Mouse (Mus musculus) CH12.LX (cell line): ENCODE data around the gene Gm44790. TPM values are rescaled to one million over a fixed set of nuclear protein-coding genes. Genes with fewer than 3 reads are reported as not detected.

Source experiments
- DNase-seq: peaks from one replicate; pipeline ENCODE4 v3.0.0-alpha.2; 2013; ENCODE audit errors: extremely low read depth
- H3K27ac ChIP-seq: 2 replicates; pipeline ENCODE4 v1.5.1; 2012; ENCODE audit warnings: low read depth, mild to moderate bottlenecking, control low read depth, moderate library complexity; ENCODE audit not compliant: insufficient read depth
- H3K27me3 ChIP-seq: replicated peaks from 2 replicates; pipeline ENCODE3; 2012; ENCODE audit warnings: inconsistent platforms
- H3K36me3 ChIP-seq, 2 experiments: replicated peaks in 1 of 2; 2 replicates each; pipeline versions ENCODE3 to v1.6.1; 2012; ENCODE audit warnings: inconsistent platforms in 1 of 2, low read length in 1 of 2, mild to moderate bottlenecking in 1 of 2, mixed read lengths in 1 of 2, moderate library complexity in 1 of 2; ENCODE audit not compliant: control insufficient read depth in 1 of 2, insufficient read depth in 1 of 2
- H3K4me1 ChIP-seq, 2 experiments: 2 replicates each; pipeline ENCODE4 v1.6.1; 2012; ENCODE audit warnings: inconsistent platforms in 1 of 2, moderate library complexity in 1 of 2; ENCODE audit not compliant: insufficient read depth in 2 of 2, control insufficient read depth in 1 of 2
- H3K4me2 ChIP-seq: 2 replicates; pipeline ENCODE4 v1.6.1; 2012; ENCODE audit warnings: low read depth, mild to moderate bottlenecking, control low read depth; ENCODE audit not compliant: poor library complexity, insufficient read depth, severe bottlenecking
- H3K4me3 ChIP-seq, 3 experiments: fragments of 150-350 bp in 1 of 3; sonication (generic) in 1 of 3; replicated peaks in 1 of 3; 2 replicates each; pipeline versions ENCODE3 to v1.5.1; 2011 to 2012; ENCODE audit warnings: low read depth in 2 of 3, low read length in 2 of 3, mild to moderate bottlenecking in 2 of 3, moderate library complexity in 2 of 3, control low read depth in 1 of 3, improper control_type of control experiment in 1 of 3, inconsistent platforms in 1 of 3, mixed read lengths in 1 of 3; ENCODE audit not compliant: poor library complexity in 1 of 3
- H3K79me2 ChIP-seq: replicated peaks from 2 replicates; pipeline ENCODE4 v1.6.1; 2012; ENCODE audit warnings: mild to moderate bottlenecking, moderate library complexity; ENCODE audit not compliant: control insufficient read depth, poor library complexity, insufficient read depth, severe bottlenecking; ENCODE audit errors: extremely low read depth
- H3K9ac ChIP-seq: 2 replicates; pipeline ENCODE4 v1.6.1; 2012; ENCODE audit warnings: low read depth, mild to moderate bottlenecking, control low read depth, moderate library complexity; ENCODE audit not compliant: insufficient read depth
- H3K9me3 ChIP-seq: replicated peaks from 2 replicates; pipeline ENCODE3; 2012; ENCODE audit warnings: low read length, inconsistent platforms, mixed read lengths
- BHLHE40 ChIP-seq: IDR thresholded peaks from 2 replicates; pipeline ENCODE4 v1.6.1; 2011; ENCODE audit warnings: mild to moderate bottlenecking, low read depth, low read length, improper control_type of control experiment
- CHD1 ChIP-seq: IDR thresholded peaks from 2 replicates; pipeline ENCODE4 v1.6.1; 2012; ENCODE audit warnings: low read depth, low read length, improper control_type of control experiment, inconsistent platforms
- CHD2 ChIP-seq: IDR thresholded peaks from 2 replicates; pipeline ENCODE4 v1.6.1; 2011; ENCODE audit warnings: low read length, improper control_type of control experiment
- CTCF ChIP-seq, 2 experiments: IDR thresholded peaks in 1 of 2; conservative IDR thresholded peaks in 1 of 2; 2 replicates each; pipeline ENCODE4 v1.5.1; 2011 to 2012; ENCODE audit warnings: low read depth in 2 of 2, low read length in 2 of 2, improper control_type of control experiment in 1 of 2, inconsistent platforms in 1 of 2, mild to moderate bottlenecking in 1 of 2, moderate library complexity in 1 of 2
- E2F4 ChIP-seq: IDR thresholded peaks from 2 replicates; pipeline ENCODE4 v1.6.1; 2011; ENCODE audit warnings: low read depth, low read length, improper control_type of control experiment; ENCODE audit not compliant: insufficient replicate concordance
- EP300 ChIP-seq: IDR thresholded peaks from 2 replicates; pipeline ENCODE4 v1.6.1; 2011; ENCODE audit warnings: low read length, improper control_type of control experiment
- GABPA ChIP-seq: IDR thresholded peaks from 2 replicates; pipeline ENCODE4 v1.6.1; 2012; ENCODE audit warnings: low read depth, low read length, improper control_type of control experiment, inconsistent platforms; ENCODE audit not compliant: insufficient replicate concordance
- IRF4 ChIP-seq: IDR thresholded peaks from 2 replicates; pipeline ENCODE4 v1.6.1; 2014; ENCODE audit warnings: low read depth, mild to moderate bottlenecking, inconsistent platforms, low read length, improper control_type of control experiment
- JUND ChIP-seq: conservative IDR thresholded peaks from 2 replicates; pipeline ENCODE4 v1.6.1; 2011; ENCODE audit warnings: low read depth, low read length, improper control_type of control experiment
- KAT2A ChIP-seq: IDR thresholded peaks from 2 replicates; pipeline ENCODE4 v1.6.1; 2012; ENCODE audit warnings: low read length, improper control_type of control experiment, inconsistent platforms; ENCODE audit not compliant: insufficient replicate concordance
- MAX ChIP-seq: IDR thresholded peaks from 2 replicates; pipeline ENCODE4 v1.6.1; 2011; ENCODE audit warnings: low read length, improper control_type of control experiment
- MYC ChIP-seq: IDR thresholded peaks from 2 replicates; pipeline ENCODE4 v1.6.1; 2011; ENCODE audit warnings: low read depth, mild to moderate bottlenecking, improper control_type of control experiment, low read length
- NRF1 ChIP-seq: IDR thresholded peaks from 2 replicates; pipeline ENCODE4 v1.6.1; 2014; ENCODE audit warnings: low read depth, mild to moderate bottlenecking, inconsistent platforms, low read length, improper control_type of control experiment, moderate library complexity
- POLR2A ChIP-seq: IDR thresholded peaks from 2 replicates; pipeline ENCODE4 v1.6.1; 2011; ENCODE audit warnings: low read depth, mild to moderate bottlenecking, improper control_type of control experiment, low read length
- POLR2AphosphoS2 ChIP-seq: IDR thresholded peaks from 2 replicates; pipeline ENCODE4 v1.6.1; 2011; ENCODE audit warnings: low read depth, low read length, improper control_type of control experiment
- RCOR1 ChIP-seq: conservative IDR thresholded peaks from 2 replicates; pipeline ENCODE4 v1.6.1; 2012; ENCODE audit warnings: low read depth, mild to moderate bottlenecking, inconsistent platforms, low read length, improper control_type of control experiment
- SIN3A ChIP-seq: IDR thresholded peaks from 2 replicates; pipeline ENCODE4 v1.6.1; 2012; ENCODE audit warnings: low read length, improper control_type of control experiment, inconsistent platforms
- TBP ChIP-seq: conservative IDR thresholded peaks from 2 replicates; pipeline ENCODE4 v1.6.1; 2011; ENCODE audit warnings: low read depth, low read length, improper control_type of control experiment
- TCF12 ChIP-seq: IDR thresholded peaks from 2 replicates; pipeline ENCODE4 v1.6.1; 2014; ENCODE audit warnings: low read depth, mild to moderate bottlenecking, inconsistent platforms, low read length, improper control_type of control experiment
- USF2 ChIP-seq: conservative IDR thresholded peaks from 2 replicates; pipeline ENCODE4 v1.6.1; 2011; ENCODE audit warnings: low read depth, low read length, improper control_type of control experiment
- ZC3H11A ChIP-seq: IDR thresholded peaks from 2 replicates; pipeline ENCODE4 v1.6.1; 2012; ENCODE audit warnings: low read depth, mild to moderate bottlenecking, inconsistent platforms, low read length, improper control_type of control experiment
- ZNF384 ChIP-seq: IDR thresholded peaks from 2 replicates; pipeline ENCODE4 v1.6.1; 2012; ENCODE audit warnings: low read depth, low read length, improper control_type of control experiment, inconsistent platforms
- dilution Hi-C: fragments of 300-500 bp; cut with MboI; formaldehyde crosslinking; loops from 2 replicates; pipeline ENCODE4 v1.14.3; 2020; ENCODE audit warnings: low sequenced_read_pairs; ENCODE audit not compliant: extremely low pct_unique_long_range_greater_than_20kb, extremely low pct_ligation_motif_present
- in situ Hi-C: fragments of 300-500 bp; cut with MboI; formaldehyde crosslinking; loops from 3 replicates; pipeline ENCODE4 v1.14.3; 2019; ENCODE audit warnings: low sequenced_read_pairs, low pct_ligation_motif_present, low pct_unique_long_range_greater_than_20kb, mixed read lengths
- polyA plus RNA-seq: library from polyadenylated mRNA; unstranded; fragments of >175 nt; gene quantifications from 2 replicates; pipeline ENCODE4 v1.2.1, GENCODE M21; 2012; ENCODE audit warnings: low read depth; ENCODE audit not compliant: insufficient read length
- total RNA-seq, 2 experiments: library from RNA; depleted of rRNA; stranded (reverse); fragments of 300-350 nt in 1 of 2; fragments of >200 nt in 1 of 2; gene quantifications; 2 replicates each; pipeline ENCODE4 v1.2.3; 2012 to 2014

Gene Gm44790
- total and polyA plus RNA-seq, 3 experiments: not detected

DNA sequence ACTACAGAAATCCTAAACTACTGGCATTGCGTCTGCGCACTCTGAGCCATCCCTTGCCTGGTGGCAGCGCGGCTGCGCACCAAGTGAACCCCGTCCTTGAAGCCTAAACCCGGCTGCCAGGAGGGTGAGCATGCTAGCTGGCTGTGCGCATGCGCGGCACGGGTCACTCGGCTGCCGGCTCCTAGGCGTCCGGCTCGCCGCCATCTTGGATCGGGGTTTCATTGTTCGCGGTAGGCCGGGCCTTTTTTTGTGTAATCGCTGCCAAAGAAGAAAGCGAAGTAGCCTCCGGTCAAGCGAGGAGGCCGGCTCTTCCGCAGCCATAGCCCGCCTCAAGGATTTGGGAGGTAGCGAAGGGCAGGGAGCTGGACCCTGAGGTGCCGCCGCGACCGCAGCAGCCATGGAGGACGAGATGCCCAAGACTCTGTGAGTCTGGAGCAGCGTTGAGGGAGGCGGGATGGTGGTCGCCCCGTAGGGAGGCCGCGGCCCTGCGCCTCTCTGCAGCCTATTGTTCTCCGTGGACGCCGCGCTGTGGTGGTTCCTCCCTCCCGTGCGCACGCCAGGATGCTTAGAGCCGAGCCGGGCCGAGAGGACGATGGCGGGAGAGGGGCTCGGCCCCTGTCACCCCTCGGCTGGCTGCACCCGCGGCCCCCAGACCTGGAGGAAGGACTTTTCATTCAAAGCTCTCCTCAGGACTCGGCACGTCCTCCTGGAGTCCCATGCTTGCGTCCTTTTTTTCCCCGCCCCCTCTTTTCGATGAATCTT lies 22.2 kb upstream of the Gm44790 start, which contains the start of gene Tia1 (continued):
- TF ChIP-seq GABPA (no peak), IRF4 (no peak), MYC (peak; percentile 61; the same call in 1 of the 2 replicates), SIN3A (no peak; the same call in 1 of the 2 replicates), NRF1 (peak; percentile 96), ZC3H11A (no peak), CTCF (conservative IDR thresholded peaks at IDR 0.05 in 1 of 2, IDR thresholded peaks at IDR 0.05 in 1 of 2; ENCODE audit: low read depth in 2 of 2, low read length in 2 of 2) (no peak), CHD2 (no peak), TBP (no peak), JUND (no peak), POLR2A (peak; percentile 81)

DNA sequence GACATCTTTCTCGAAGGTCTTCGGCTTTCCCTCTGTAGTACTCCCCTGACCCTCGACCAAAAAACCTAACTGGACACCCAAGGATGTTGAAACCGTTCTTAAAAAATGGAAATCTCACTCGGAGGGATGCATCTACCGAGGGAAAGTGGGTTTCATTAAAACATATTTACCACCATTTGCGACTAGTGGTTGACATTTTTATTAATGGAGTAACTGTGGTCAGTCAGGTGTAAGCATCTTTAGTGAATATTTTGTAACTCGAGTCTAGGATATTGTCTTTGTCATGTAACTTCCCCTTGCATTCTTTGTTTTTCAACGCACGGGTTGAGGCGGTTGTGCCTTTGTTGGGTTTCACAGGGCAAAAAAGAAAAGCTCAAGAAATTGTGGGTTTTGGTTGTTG lies 21.5 kb upstream of the Gm44790 start:
- peak overlapping the region; percentile 93 for H3K4me2 ChIP-seq
- TF ChIP-seq CHD1 (peak; percentile 80; the same call in 1 of the 2 replicates), CHD2 (no peak), SIN3A (peak; percentile 53), EP300 (0 out of 2 replicates have a peak, but pooled peaks have one; percentile 15)
- TF ChIP-seq, all 38 proteins: peak for 3
- Histone ChIP-seq H3K4me1 (peaks cover 0 to 25% of the 10 kb centered on the region in 2 experiments; a peak in 2 of 4 replicates), H3K36me3 (peaks cover 0 to 18% of the 10 kb centered on the region in 2 experiments), H3K27ac (no peak overlapping the region), H3K4me3 (peak overlapping the region; percentile 64 to 96 (median 93)), H3K9me3 (no peaks in the 10 kb centered on the region), H3K9ac (peak overlapping the region; percentile 84), H3K79me2 (peaks cover 34% of the 10 kb centered on the region), H3K27me3 (peaks cover 1% of the 10 kb centered on the region)
- dilution Hi-C loops (no loop called here), in situ Hi-C loops (loop anchor here (5.0 kb wide), 1 partner anchor 38 kb away; the partner anchor contains the start of gene Fam136a)
- no peak for DNase-seq

DNA sequence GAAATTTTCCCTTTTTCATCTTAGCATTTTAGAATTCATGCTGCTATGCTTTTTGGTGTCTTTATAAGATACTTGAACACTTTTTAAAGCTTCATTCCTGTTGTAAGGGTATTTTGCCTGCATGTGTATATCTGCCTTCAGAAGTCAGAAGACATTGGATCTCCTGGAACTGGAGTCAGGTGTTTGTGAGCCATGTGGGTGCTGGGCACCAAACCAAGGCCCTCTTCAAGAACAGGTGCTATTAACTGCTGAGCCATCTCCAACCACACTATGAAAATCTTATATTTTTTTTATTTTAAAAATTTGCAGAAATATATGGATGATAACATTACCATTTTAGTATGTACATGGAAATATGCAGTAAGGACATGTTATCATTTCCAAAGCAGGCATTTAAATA lies 20.2 kb upstream of the Gm44790 start:
- no peak for DNase-seq
- Histone ChIP-seq H3K4me1 (peaks cover 0 to 27% of the 10 kb centered on the region in 2 experiments; a peak in 2 of 4 replicates), H3K36me3 (peaks cover 0 to 21% of the 10 kb centered on the region in 2 experiments), H3K9me3 (no peaks in the 10 kb centered on the region), H3K4me2 (no peak overlapping the region)
- in situ Hi-C loops: no loop called here
- TF ChIP-seq E2F4: no peak
- no peak for TF ChIP-seq MAX
- no peak for TF ChIP-seq ZC3H11A
- TF ChIP-seq RCOR1: no peak
- TF ChIP-seq USF2: no peak
- TF ChIP-seq ZNF384: no peak
- no peak for TF ChIP-seq TCF12
- TF ChIP-seq BHLHE40: no peak
- TF ChIP-seq POLR2A: no peak
- TF ChIP-seq POLR2AphosphoS2: no peak
- no peak for TF ChIP-seq EP300
- TF ChIP-seq KAT2A: no peak
- TF ChIP-seq, all 38 proteins: peak for 0
- no peak overlapping the region for H3K9ac ChIP-seq
- dilution Hi-C loops: no loop called here
- no peak overlapping the region for H3K27ac ChIP-seq
- no peaks in the 10 kb centered on the region for H3K27me3 ChIP-seq
- no peak overlapping the region for H3K4me3 ChIP-seq
- peaks cover 37% of the 10 kb centered on the region for H3K79me2 ChIP-seq
